Mouse (Mus musculus): Measurements from ENCODE around the gene Loxl1. TPM values are rescaled to one million over a fixed set of nuclear protein-coding genes. Genes with fewer than 3 reads are reported as not detected.
A peak's percentile ranks its signal among the peaks of the same experiment; 100 is the strongest.

Loxl1 gene
- polyA plus RNA-seq, 1 experiment from 2014 or later: 10.2 TPM

- no peaks in the 10 kb centered on the region for H3K27me3 ChIP-seq (ENCODE audit: control insufficient read depth, insufficient read depth, low read length)
- 95% methylated on average over 1 of the region's 1 CpGs for WGBS
These were observed 28.8 kb upstream of the Loxl1 start for GRCm38 (mm10) chr9:58341795-58342194.

GRCm38 (mm10) chr9:58336650-58337281 lies 23.8 kb upstream of the Loxl1 start:
- no peak for DNase-seq (ENCODE audit: low spot score)
- 77% methylated on average over 8 of the region's 8 CpGs for WGBS
- Histone ChIP-seq H3K9ac (ENCODE audit: low read length) (no peak overlapping the region), H3K9me3 (ENCODE audit: control insufficient read depth, low read length) (no peaks in the 10 kb centered on the region; the same call in 1 of the 2 replicates), H3K4me2 (ENCODE audit: low read depth, low read length, severe bottlenecking) (no peak overlapping the region), H3K4me3 (ENCODE audit: low read depth, low read length) (no peak overlapping the region), H3K36me3 (ENCODE audit: control insufficient read depth, insufficient read depth, low read length) (no peaks in the 10 kb centered on the region), H3K4me1 (replicated peaks; ENCODE audit: control insufficient read depth, insufficient read depth, low read length) (0 out of 2 replicates have a peak, but pooled peaks cover 2% of the 10 kb centered on the region), H3K27me3 (ENCODE audit: control insufficient read depth, insufficient read depth, low read length) (no peaks in the 10 kb centered on the region), H3K27ac (ENCODE audit: low read depth, low read length) (no peak overlapping the region)
- no peak for ATAC-seq (replicated peaks; ENCODE audit: low FRiP score)

More at GRCm38 (mm10) chr9:58341795-58342194, 28.8 kb upstream of the Loxl1 start:
- no peak overlapping the region for H3K4me3 ChIP-seq (ENCODE audit: low read depth, low read length)
- H3K9ac ChIP-seq (ENCODE audit: low read length): no peak overlapping the region
- ATAC-seq (replicated peaks; ENCODE audit: low FRiP score) (no peak), DNase-seq (ENCODE audit: low spot score) (no peak)
- H3K9me3 ChIP-seq (ENCODE audit: control insufficient read depth, low read length): no peaks in the 10 kb centered on the region
- H3K27ac ChIP-seq (ENCODE audit: low read depth, low read length): no peak overlapping the region
- 0 out of 2 replicates have a peak, but pooled peaks cover 2% of the 10 kb centered on the region for H3K4me1 ChIP-seq (replicated peaks; ENCODE audit: control insufficient read depth, insufficient read depth, low read length)
- H3K4me2 ChIP-seq (ENCODE audit: low read depth, low read length, severe bottlenecking): no peak overlapping the region
- H3K36me3 ChIP-seq (ENCODE audit: control insufficient read depth, insufficient read depth, low read length): no peaks in the 10 kb centered on the region

GRCm38 (mm10) chr9:58331276-58331675 lies 18.3 kb upstream of the Loxl1 start:
- WGBS: 85% methylated on average over 3 of the region's 3 CpGs
- H3K4me1 ChIP-seq (replicated peaks; ENCODE audit: control insufficient read depth, insufficient read depth, low read length): no peaks in the 10 kb centered on the region
- H3K27me3 ChIP-seq (ENCODE audit: control insufficient read depth, insufficient read depth, low read length): no peaks in the 10 kb centered on the region
- ATAC-seq (replicated peaks; ENCODE audit: low FRiP score) (no peak), DNase-seq (ENCODE audit: low spot score) (no peak)
- H3K9ac ChIP-seq (ENCODE audit: low read length): no peak overlapping the region
- H3K9me3 ChIP-seq (ENCODE audit: control insufficient read depth, low read length): no peaks in the 10 kb centered on the region; the same call in 1 of the 2 replicates
- no peak overlapping the region for H3K4me2 ChIP-seq (ENCODE audit: low read depth, low read length, severe bottlenecking)
- H3K36me3 ChIP-seq (ENCODE audit: control insufficient read depth, insufficient read depth, low read length): no peaks in the 10 kb centered on the region
- H3K4me3 ChIP-seq (ENCODE audit: low read depth, low read length): no peak overlapping the region
- H3K27ac ChIP-seq (ENCODE audit: low read depth, low read length): no peak overlapping the region

GRCm38 (mm10) chr9:58330293-58330692 lies 17.3 kb upstream of the Loxl1 start:
- no peak overlapping the region for H3K9ac ChIP-seq (ENCODE audit: low read length)
- no peaks in the 10 kb centered on the region; the same call in 1 of the 2 replicates for H3K9me3 ChIP-seq (ENCODE audit: control insufficient read depth, low read length)
- peak; percentile 73 for DNase-seq (ENCODE audit: low spot score)
- H3K27me3 ChIP-seq (ENCODE audit: control insufficient read depth, insufficient read depth, low read length): no peaks in the 10 kb centered on the region
- no peak overlapping the region for H3K27ac ChIP-seq (ENCODE audit: low read depth, low read length)
- no peak overlapping the region for H3K4me2 ChIP-seq (ENCODE audit: low read depth, low read length, severe bottlenecking)
- H3K36me3 ChIP-seq (ENCODE audit: control insufficient read depth, insufficient read depth, low read length): no peaks in the 10 kb centered on the region
- 25% methylated on average over 5 of the region's 5 CpGs for WGBS
- H3K4me1 ChIP-seq (replicated peaks; ENCODE audit: control insufficient read depth, insufficient read depth, low read length): no peaks in the 10 kb centered on the region
- H3K4me3 ChIP-seq (ENCODE audit: low read depth, low read length): no peak overlapping the region
- ATAC-seq (replicated peaks; ENCODE audit: low FRiP score): no peak

GRCm38 (mm10) chr9:58327382-58327781 lies 14.4 kb upstream of the Loxl1 start:
- Histone ChIP-seq H3K9ac (ENCODE audit: low read length) (no peak overlapping the region), H3K27ac (ENCODE audit: low read depth, low read length) (no peak overlapping the region), H3K9me3 (ENCODE audit: control insufficient read depth, low read length) (no peaks in the 10 kb centered on the region), H3K27me3 (ENCODE audit: control insufficient read depth, insufficient read depth, low read length) (no peaks in the 10 kb centered on the region), H3K4me3 (ENCODE audit: low read depth, low read length) (no peak overlapping the region), H3K36me3 (ENCODE audit: control insufficient read depth, insufficient read depth, low read length) (no peaks in the 10 kb centered on the region), H3K4me1 (replicated peaks; ENCODE audit: control insufficient read depth, insufficient read depth, low read length) (no peaks in the 10 kb centered on the region), H3K4me2 (ENCODE audit: low read depth, low read length, severe bottlenecking) (no peak overlapping the region)
- ATAC-seq (replicated peaks; ENCODE audit: low FRiP score): no peak
- no peak for DNase-seq (ENCODE audit: low spot score)
- WGBS: 50% methylated on average over 1 of the region's 1 CpGs

- no peak for ATAC-seq (replicated peaks; ENCODE audit: low FRiP score)
- no peaks in the 10 kb centered on the region for H3K9me3 ChIP-seq (ENCODE audit: control insufficient read depth, low read length)
- no peaks in the 10 kb centered on the region for H3K27me3 ChIP-seq (ENCODE audit: control insufficient read depth, insufficient read depth, low read length)
- no peaks in the 10 kb centered on the region for H3K4me1 ChIP-seq (replicated peaks; ENCODE audit: control insufficient read depth, insufficient read depth, low read length)
- H3K9ac ChIP-seq (ENCODE audit: low read length): no peak overlapping the region
- DNase-seq (ENCODE audit: low spot score): no peak
- no peak overlapping the region for H3K27ac ChIP-seq (ENCODE audit: low read depth, low read length)
- no peaks in the 10 kb centered on the region for H3K36me3 ChIP-seq (ENCODE audit: control insufficient read depth, insufficient read depth, low read length)
- H3K4me2 ChIP-seq (ENCODE audit: low read depth, low read length, severe bottlenecking): no peak overlapping the region
- 32% methylated on average over 4 of the region's 4 CpGs for WGBS
- H3K4me3 ChIP-seq (ENCODE audit: low read depth, low read length): no peak overlapping the region
These were observed 13.6 kb upstream of the Loxl1 start for GRCm38 (mm10) chr9:58326477-58327180.

GRCm38 (mm10) chr9:58321681-58322080 lies 8.7 kb upstream of the Loxl1 start:
- no peaks in the 10 kb centered on the region for H3K27me3 ChIP-seq (ENCODE audit: control insufficient read depth, insufficient read depth, low read length)
- WGBS: 94% methylated on average over 3 of the region's 3 CpGs
- H3K4me1 ChIP-seq (replicated peaks; ENCODE audit: control insufficient read depth, insufficient read depth, low read length): no peaks in the 10 kb centered on the region
- ATAC-seq (replicated peaks; ENCODE audit: low FRiP score) (no peak), DNase-seq (ENCODE audit: low spot score) (no peak)
- H3K4me3 ChIP-seq (ENCODE audit: low read depth, low read length): no peak overlapping the region
- H3K4me2 ChIP-seq (ENCODE audit: low read depth, low read length, severe bottlenecking): no peak overlapping the region
- H3K9ac ChIP-seq (ENCODE audit: low read length): no peak overlapping the region
- no peak overlapping the region for H3K27ac ChIP-seq (ENCODE audit: low read depth, low read length)
- no peaks in the 10 kb centered on the region for H3K36me3 ChIP-seq (ENCODE audit: control insufficient read depth, insufficient read depth, low read length)
- H3K9me3 ChIP-seq (ENCODE audit: control insufficient read depth, low read length): no peaks in the 10 kb centered on the region

GRCm38 (mm10) chr9:58318317-58318716 lies 5.3 kb upstream of the Loxl1 start:
- no peak for ATAC-seq (replicated peaks; ENCODE audit: low FRiP score)
- DNase-seq (ENCODE audit: low spot score): peak; percentile 41
- H3K27ac ChIP-seq (ENCODE audit: low read depth, low read length): no peak overlapping the region
- H3K36me3 ChIP-seq (ENCODE audit: control insufficient read depth, insufficient read depth, low read length): no peaks in the 10 kb centered on the region
- H3K4me2 ChIP-seq (ENCODE audit: low read depth, low read length, severe bottlenecking): no peak overlapping the region
- H3K4me1 ChIP-seq (replicated peaks; ENCODE audit: control insufficient read depth, insufficient read depth, low read length): peaks cover 8% of the 10 kb centered on the region
- H3K9ac ChIP-seq (ENCODE audit: low read length): no peak overlapping the region
- no peaks in the 10 kb centered on the region for H3K9me3 ChIP-seq (ENCODE audit: control insufficient read depth, low read length)
- no peak overlapping the region for H3K4me3 ChIP-seq (ENCODE audit: low read depth, low read length)
- 83% methylated on average over 3 of the region's 3 CpGs for WGBS
- no peaks in the 10 kb centered on the region for H3K27me3 ChIP-seq (ENCODE audit: control insufficient read depth, insufficient read depth, low read length)

Data from forebrain, embryonic 11.5 days (tissue).